Mouse (Mus musculus): Measurements from ENCODE around the gene Prkci. TPM values are rescaled to one million over a fixed set of nuclear protein-coding genes. Genes with fewer than 3 reads are reported as not detected.

Prkci gene
- total RNA-seq (2015; ENCODE audit: low replicate concordance) (2.9 and 4.3 TPM in 2 replicates), total RNA-seq (2017; ENCODE audit: low replicate concordance) (1.3 and 2.3 TPM in 2 replicates)

DNA sequence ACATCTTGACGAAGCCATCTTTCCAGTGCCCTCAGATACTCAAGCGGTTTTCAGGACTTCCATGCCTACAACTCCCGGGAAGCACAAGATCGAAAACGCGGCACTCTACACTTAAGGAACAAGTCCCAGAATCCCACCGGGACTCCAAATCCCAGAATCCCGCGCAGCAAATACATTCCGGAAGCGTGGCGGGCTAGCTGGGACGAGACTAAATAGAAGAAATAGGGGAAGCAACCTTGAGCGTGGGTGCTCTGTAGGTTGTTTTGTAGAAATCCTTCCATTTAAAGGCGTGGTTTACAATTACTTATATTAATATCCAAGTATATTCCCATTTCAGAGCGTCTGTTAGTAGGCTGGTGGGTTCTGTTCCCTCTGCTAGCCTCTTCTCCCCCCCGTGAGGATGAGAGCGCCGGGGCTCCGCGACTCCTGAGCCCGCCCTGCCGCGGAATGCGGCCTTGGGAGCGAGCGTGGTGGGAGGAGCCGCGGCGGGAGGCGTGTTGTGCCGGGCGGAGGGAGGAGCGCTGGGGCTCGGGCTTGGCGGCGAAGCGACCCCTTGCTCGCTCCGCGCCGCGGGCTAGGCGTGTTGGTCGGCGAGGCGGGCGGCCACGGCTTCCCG is at the start of gene Prkci:
Gene Prkci, plus strand, starts transcription at position 465 of the 616 bp plus-strand sequence.
- peak; percentile 99 for ATAC-seq (replicated peaks; ENCODE audit: low FRiP score, poor library complexity, severe bottlenecking)

DNA sequence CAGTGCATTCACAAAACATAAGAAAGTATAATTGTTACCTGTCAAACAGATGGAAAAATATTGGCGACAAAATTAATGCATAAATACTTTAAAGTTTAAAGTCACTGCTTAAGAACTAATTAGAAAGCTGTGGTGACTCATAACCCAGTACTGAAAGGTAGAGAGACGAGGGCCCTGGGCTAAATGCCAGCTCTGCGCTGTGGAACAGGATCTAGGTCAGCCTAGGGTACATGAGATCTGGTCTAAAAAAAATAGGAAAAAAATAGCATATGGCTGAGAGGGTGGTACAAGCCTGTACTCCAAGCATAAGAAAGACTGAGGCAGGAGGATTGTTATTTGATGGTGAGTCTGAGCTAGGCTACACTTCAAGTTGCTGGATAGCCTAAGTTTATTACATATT is 43.9 kb upstream of the Prkci start:
- no peak for ATAC-seq (replicated peaks; ENCODE audit: low FRiP score, poor library complexity, severe bottlenecking)

DNA sequence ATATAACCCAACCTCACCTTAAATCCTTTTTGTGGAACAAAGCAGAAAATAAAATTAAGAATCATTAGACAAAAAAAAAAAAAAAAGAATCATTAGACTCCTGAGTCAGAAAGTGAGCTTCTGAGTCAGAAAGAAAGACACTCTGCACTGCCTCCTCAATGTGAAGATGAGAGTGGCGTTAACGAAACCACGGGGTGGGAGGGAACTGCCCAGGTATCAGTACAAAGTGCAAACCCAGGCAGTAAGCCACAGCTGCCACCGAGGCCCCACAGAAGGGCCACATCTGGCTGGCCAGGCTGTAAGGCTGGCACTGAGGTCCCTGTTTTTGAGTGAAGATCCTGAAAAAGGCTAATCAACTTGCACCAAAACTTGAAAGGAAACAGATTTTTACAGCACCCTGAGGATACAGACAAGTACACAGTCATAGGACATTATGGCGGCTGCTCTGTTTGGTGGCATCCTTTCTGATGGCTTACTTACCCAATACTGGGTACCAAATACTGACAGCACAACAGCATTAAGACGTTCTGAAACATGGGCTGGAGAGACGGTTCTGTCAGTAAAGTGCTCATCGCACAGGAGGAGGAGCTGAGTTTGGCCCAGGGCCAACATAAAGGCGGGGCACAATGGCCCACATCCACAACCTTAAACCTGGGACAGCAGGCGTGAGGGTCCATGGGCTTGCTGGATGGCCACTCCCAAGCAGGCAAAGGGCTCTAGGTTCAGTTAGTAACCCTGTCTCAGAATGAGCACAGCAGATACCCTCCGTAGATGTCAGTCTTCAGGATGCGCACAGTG is 43.1 kb upstream of the Prkci start:
- ATAC-seq (replicated peaks; ENCODE audit: low FRiP score, poor library complexity, severe bottlenecking), result 0 out of 2 replicates have a peak, but pooled peaks have one; percentile 54

DNA sequence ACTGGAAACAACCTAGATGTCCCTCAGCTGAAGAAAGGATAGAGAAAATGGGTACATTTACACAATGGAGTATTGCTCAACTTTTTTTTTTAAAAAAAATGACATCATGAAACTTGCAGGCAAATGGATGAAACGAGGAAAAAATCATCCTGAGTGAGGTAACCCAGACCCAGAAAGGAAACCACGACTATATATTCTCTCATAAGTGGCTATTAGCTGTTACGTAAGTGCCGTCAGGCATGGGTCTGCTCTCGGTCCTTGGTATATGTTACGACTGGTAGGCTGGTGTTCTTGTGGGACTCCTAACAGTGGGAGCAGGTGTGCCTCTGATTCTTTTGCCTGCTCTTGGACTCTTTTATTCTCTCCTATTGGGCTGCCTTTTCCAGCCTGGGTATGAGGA is 39.2 kb upstream of the Prkci start:
- ATAC-seq (replicated peaks; ENCODE audit: low FRiP score, poor library complexity, severe bottlenecking), result no peak

DNA sequence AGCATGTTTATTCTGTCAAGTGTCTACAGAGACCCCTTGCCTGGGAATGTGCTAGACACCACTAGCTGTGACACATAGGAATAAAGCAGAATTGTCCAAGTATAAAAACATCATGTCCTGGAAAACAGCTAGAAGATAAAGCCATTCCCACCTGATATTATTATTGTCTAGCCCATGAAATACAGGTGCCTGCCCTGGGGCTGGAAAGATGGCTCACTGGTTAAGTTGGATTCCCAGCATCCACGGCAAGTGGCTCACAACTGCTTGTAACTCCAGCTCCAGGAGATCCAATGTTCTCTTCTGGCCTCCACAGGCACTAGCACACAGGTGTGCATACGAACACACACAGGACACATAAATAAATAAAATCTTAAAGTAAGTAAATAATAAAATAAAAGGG is 36.8 kb upstream of the Prkci start:
- no peak for ATAC-seq (replicated peaks; ENCODE audit: low FRiP score, poor library complexity, severe bottlenecking)

DNA sequence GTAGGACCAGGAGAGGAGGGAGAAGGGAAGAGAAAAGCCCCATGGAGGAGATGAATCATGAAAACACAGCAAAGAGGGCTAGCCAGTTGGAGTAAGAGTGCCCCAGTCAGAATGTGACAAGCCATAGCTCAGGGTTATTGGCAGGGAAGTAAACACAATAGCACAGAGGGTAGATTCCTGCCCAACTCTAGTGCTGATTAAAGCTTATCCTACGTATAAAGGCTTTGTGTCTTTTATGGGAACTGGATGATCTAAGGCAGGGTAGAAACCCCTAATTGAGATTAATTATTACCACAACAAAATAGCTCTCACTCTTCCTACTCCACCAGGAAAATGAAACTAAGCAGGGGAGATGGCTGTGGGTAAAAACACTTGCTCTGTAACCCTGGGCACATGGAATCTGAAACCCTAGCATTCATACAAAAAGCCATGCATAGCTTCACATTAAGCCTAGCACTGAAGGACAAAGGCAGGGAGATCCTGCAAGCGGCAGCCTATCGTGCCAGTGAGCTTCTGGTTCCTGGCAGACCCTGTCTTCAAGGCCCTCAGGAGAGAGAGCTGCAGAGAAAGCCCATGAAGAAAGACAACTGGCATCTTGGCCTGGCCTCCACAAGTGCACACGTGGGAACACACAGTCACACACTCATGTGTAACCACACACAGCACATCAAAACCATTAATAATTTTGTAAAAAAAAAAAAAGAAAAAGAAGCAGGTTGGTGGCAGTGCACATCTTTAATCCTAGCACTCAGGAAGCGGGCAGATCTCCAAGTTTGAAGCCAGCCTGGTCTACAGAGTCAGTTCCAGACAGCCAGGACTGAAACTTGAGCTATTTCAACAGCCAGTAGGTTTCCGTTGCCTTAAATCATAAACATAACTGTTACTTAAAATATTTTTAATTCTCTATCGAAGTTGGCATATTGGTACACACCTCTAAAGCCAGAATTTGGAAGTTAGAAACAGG is 35.4 kb upstream of the Prkci start:
- ATAC-seq (replicated peaks; ENCODE audit: low FRiP score, poor library complexity, severe bottlenecking), result no peak

DNA sequence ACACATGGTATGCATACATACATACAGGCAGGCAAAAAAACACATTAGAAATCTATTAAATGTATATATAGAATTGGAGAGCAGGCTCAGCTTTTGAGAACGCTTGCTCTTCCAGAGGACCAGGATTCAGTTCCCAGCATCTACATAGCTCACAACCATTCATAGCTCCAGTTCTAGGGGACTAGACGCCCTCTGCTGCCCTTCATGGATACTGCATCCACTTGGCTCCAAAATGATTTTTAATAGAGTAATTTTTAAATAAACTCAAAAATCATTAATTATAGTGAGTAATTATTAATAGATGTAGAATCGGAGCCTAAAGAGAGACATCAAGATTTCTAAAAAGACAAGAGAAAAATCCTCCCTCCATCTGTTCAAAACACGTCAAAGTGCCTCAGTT is 32.4 kb upstream of the Prkci start:
- ATAC-seq (replicated peaks; ENCODE audit: low FRiP score, poor library complexity, severe bottlenecking), result no peak

DNA sequence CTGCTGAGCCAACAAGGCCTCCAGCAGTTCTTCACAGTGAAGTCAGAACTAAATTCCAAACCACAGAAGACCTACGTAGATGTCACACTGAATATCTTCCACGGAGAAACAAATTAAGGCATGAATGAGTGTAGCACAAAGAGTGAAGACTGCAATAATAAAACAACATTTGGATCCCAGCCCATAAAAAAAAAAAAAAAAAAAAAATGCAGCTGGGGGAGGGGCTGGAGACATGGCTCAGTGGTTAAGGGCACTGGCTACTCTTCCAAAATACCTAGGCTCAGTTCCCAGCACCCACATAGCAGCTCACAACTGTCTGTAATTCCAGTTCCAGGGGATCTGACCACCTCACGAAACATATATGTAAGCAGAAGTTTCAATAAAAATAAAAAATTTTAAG is 31.3 kb upstream of the Prkci start:
- ATAC-seq (replicated peaks; ENCODE audit: low FRiP score, poor library complexity, severe bottlenecking), result no peak

DNA sequence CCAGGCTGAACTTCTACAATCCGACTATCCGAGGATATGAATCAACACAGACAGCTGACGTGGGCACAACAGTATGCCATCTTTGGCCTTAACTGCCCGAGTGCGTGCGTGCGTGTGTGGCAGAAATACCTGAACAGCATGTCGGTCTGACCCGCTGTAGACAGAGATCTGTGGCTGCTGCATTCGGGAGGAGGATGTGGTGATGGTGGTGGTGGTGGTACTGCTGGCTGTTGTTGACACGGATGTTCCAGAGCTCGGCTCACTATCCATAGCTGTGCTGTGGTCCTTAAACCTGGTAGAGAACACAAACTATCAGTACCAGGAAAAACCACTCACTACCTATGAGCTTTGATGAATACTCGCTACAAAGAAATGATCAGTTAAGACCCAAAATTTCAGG is 29.9 kb upstream of the Prkci start:
- no peak for ATAC-seq (replicated peaks; ENCODE audit: low FRiP score, poor library complexity, severe bottlenecking)

DNA sequence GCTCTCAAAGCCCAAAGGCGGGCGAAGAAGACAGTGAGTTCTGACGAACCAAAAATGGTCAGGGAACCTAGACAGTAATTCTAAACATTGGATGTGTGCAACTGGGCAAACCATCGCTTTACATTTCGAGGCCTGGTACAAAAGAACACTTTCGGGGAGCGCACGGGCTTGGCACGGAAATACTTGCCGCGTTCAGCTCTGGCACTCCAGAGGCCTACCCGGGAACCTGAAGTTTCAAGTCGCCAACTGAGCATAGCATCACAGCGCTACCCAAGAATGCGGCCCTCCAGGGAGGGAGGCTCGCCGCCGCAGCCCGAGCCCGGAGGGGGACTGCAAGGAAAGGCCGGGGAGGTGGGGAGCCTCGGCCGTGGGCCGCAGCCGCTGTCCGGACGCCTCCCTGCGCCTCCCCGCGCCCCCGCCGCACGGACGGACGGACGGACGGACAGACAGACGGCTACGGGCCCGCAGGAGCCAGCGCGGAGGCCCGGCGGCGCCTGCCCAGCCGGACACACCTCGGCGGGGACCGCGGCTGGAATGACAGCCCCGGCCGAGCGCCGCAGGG is 26.9 kb upstream of the Prkci start:
- ATAC-seq (replicated peaks; ENCODE audit: low FRiP score, poor library complexity, severe bottlenecking), result peak; percentile 62

DNA sequence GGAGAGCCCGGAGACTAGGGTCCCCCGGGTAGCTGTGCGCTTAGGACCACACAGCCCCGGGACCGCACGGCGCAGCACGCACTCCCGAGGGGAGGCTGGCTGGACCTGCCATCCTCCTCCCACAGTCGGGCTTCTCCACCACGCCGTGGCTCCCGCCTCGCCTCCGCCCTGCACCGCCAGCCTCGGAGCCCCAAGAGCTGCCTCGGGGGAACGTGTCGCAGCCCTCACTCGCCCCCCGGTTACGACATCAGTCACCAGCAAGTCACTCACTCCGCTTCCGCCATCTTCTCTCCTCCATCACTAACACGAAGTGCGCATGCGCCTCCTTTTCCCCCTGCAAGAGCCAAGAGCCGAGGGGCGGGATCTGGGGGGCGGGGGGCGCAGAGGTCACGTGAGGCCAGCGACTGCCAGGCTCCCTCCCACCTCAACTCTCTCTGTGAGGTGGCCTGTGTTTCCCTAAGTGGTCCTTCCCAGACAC is 26.4 kb upstream of the Prkci start, which contains the start of gene Phc3:
Gene Phc3, minus strand, starts transcription at position 312 of the 478 bp plus-strand sequence.
- peak; percentile 74 for ATAC-seq (replicated peaks; ENCODE audit: low FRiP score, poor library complexity, severe bottlenecking)

DNA sequence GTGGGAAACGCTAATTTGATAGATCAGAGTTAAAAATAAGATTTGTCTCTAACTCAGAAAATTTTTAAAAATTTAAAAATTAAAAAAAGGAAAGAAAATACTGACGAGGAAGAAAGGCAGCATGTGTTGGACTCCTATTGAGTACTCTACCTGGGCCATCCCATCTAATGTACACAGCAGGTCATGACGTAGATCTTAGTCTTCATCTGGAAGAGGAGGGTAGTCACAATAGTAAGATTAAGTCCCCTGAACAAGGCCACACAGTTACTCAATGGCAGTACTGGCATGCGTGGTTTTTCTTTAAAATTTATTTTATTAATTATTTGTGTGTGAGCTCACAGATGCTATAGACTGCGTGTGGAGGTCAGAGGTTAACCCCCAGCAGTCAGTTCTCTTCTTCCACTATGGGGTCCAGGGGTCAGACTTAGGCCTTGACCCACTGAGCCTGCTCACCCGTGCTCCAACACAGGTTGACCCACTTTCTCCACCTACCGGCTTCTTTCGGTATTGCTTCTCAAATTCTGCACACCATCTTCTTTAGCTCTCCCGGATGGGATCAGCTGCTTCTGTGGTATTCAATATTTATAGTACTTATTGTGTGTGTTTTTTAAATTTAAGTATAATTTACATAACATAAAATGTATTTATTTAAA is 20.3 kb upstream of the Prkci start:
- peak; percentile 90 for ATAC-seq (replicated peaks; ENCODE audit: low FRiP score, poor library complexity, severe bottlenecking)

DNA sequence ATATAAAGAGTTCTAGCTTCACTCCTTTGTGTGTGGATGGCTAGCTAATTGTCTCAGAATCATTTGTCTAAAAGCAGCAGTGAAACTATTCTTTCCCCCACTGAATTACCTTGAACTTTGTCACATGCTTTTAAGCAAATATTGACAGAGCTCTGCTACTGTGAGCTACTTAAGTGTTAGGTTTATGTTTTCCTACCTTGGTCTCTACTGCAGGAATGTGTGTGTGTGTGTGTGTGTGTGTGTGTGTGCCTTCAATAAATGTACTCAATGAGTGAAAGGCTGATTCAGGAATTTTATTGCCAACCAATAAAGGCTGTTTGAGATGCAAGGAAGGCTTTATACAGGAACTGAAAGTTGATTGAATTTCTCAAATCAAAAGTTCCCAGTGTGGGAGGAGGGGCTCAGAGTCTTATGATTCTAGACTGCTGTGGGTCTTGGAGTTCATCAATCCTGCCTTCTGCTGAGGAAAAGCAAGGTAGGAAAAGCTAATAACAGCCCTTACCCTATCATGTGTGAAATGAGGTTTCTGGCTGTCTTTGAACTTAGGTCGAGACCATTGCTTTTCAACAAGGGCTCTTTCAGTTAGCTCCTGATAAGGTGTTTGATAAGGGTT is 18.4 kb upstream of the Prkci start:
- ATAC-seq (replicated peaks; ENCODE audit: low FRiP score, poor library complexity, severe bottlenecking), result no peak

DNA sequence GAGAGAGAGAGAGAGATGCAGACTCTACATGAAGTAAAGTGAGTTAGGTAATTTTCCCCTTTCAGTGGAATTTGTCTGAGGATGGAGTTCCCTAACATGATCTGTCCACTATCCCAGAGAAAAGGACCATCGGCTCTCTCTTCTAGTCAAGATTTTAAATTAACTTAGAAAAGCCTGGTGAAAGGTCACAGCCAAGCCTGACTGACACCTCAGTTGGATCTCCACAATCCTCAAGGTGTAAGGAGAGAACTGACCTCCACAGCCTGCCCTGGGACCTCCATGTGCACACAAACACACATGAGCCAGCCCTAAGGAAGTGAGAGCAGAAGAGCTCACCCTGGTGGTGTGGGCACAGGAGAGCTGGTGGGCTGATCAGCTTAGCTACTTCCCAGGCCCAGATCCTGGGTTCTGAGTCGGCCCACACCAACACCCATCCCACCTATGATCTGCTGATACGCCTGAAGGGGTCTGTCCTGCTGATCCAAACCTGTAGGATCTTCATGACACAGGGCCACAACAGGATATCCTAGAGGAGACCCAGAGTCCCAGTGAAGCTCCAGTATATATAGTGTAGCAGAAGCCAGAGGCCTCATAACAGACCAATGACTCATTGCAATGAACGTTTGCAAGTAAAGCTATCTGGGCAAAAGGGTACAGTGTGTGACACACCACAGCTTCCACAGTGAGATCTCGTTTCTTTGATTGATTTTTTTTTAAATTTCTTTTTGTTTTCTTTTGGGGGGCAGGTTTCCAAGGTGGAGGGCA is 13.7 kb upstream of the Prkci start:
- ATAC-seq (replicated peaks; ENCODE audit: low FRiP score, poor library complexity, severe bottlenecking), result no peak

DNA sequence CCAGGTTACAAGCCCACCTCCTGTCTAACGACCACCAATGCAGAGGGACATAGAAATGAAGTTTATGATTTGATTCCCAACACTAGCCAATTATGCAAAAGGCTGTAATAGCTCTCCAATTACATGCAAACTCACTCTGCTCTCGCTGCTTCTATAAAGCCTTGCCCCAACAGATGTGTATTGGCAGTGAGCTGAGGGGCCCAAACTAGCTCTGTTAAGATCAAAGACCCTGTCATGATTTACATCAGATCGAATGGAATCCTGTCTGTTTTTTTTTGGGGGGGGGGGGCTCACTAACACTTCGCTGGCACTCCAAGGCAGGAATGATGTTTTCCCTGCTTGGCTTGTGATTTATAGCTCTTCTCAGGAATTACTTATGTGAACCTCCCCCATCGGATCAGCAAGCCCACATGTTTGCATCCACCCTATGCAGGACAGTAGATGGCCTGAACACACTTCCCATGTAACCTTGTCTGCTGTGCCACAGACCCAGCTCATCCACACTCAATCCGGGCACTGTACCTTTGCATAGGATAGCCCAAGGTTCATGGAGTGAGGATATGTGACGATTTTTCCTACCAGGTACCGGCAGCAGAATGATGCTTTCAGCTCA is 12.5 kb upstream of the Prkci start:
- ATAC-seq (replicated peaks; ENCODE audit: low FRiP score, poor library complexity, severe bottlenecking), result no peak

DNA sequence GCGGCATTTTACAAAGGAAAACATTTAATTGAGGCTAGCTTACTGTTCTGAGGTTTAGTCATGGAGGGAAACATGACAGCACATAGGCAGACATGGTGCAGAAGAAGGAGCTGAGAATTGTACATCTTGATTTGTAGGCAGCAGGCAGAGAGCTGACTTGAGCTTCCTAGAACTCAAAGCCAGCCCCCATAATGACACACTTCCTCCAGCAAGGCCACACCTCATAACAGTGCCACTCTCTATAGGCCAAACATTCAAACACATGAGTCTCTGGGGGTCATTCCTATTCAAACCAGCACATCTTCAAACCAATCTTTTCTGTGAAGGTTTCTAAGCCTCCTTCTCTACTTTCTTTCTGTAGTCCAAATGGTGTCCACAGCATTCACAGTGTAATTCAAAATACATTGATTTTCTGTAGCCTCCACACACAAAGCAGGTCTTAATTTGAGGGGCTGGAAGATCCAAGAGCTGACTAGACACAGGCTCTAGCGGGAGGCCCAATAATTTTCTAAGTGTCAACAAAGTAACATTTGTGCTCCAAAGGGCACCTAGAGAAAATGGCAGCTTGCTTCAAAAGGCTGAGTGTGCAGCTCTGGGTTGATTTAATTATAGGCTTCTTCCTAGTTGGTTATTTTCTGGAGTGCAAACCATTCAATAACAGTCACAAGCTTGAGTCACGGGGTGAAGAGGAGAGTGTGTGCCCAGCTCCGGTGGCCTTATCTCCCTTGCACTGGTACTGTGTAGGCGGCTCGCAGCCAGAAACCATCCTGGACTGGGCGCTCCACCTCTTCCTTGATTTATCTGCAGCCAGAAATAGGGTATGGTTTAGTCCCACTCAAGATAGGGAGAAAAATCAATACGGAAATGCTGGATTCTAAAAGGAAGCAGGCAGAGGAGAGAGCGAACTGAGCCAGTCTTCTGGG is 7.9 kb upstream of the Prkci start:
- ATAC-seq (replicated peaks; ENCODE audit: low FRiP score, poor library complexity, severe bottlenecking), result peak; percentile 97

DNA sequence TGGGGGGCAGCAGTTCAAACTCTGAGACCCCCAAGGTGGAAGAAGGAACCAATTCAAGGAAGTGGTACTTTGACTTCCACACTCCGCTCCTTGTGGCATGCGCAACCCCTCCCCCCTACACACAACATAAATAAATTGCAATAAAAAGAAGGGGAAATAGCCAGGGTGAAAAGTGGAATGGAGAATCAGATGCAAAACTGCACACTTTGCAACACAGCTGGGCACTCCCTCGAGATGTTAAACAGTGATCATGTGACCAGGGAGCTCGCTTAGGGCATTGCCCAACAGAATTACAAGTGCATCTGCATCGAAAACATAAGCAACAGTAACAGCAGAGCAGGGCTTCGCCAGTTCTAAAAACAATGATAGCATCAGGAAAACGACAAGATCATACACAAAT is 3.4 kb upstream of the Prkci start:
- ATAC-seq (replicated peaks; ENCODE audit: low FRiP score, poor library complexity, severe bottlenecking), result no peak
